Mouse (Mus musculus): Measurements from ENCODE around the gene Smarca2. TPM values are rescaled to one million over a fixed set of nuclear protein-coding genes. Genes with fewer than 3 reads are reported as not detected.
A peak's percentile ranks its signal among the peaks of the same experiment; 100 is the strongest.

The Smarca2 gene
- polyA plus RNA-seq, 2 experiments, result 72.2 to 104 TPM

DNA sequence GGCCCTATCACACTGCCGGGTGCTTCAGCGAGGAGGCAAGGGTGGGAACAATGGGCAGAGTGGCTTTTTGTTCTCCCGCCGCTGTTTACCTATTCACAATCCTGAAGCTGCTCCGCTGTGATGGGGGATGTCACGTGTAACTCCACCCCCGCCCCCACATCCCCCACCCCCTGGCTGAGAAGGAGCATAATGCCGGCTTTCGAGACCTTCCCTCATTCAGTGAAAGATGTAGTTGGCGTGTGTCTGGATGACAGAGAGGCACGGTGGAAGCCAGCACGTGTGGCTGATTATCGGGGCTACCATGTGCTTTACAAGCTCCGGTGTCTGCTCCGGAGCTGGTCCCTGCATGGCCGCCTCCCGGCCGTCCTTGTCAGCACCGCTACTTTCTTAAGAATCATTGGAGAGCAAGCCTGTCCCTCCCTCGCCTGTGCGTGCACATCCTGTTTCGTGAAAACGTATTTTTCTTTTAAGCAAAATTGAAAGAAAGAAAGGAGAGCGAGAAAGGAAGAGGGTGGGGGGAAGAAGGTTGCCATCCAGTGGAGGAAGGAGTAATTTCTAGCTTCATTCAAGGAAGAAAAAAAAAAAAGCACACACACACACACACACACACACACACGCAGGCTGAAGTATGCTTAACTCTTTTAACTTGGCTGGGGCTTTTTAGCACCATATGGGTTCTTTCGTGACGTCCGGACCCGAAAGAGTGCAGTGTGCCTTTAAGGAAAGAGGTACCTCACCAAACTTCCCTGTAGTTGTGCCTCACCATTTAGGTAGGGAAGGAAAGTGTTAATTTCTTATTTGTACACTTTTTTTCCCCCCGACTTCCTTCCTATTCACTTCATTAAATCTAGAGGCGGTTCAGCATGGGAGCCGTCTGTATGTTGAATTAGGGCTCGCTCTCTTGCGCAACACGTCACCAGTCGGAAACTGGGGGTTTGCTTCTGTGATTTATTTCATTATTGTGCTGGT lies 143.0 kb downstream of the Smarca2 start:
- peak; percentile 62; the same call in 1 of the 2 replicates for TF ChIP-seq POLR2A (IDR thresholded peaks at IDR 0.05; ENCODE audit: borderline replicate concordance, extremely low read depth, insufficient read depth, insufficient read length)
- peak; percentile 91 for ATAC-seq (ENCODE audit: low FRiP score, low read depth)
- Histone ChIP-seq H3K36me3 (ENCODE audit: control insufficient read depth, insufficient read depth, low read length) (no peaks in the 10 kb centered on the region), H3K4me3 (replicated peaks; ENCODE audit: low read length) (peak overlapping the region; percentile 47), H3K27ac (replicated peaks; ENCODE audit: low read depth, low read length) (peak overlapping the region; percentile 92), H3K9me3 (ENCODE audit: control insufficient read depth, low read length) (no peaks in the 10 kb centered on the region), H3K9ac (ENCODE audit: low read depth, low read length, severe bottlenecking) (peak overlapping the region; percentile 69), H3K27me3 (ENCODE audit: control insufficient read depth, insufficient read depth, low read length) (no peaks in the 10 kb centered on the region), H3K4me1 (ENCODE audit: control insufficient read depth, insufficient read depth, low read length) (peaks cover 8% of the 10 kb centered on the region), H3K4me2 (replicated peaks; ENCODE audit: low read depth, low read length, severe bottlenecking) (peak overlapping the region; percentile 82)
- DNase-seq (ENCODE audit: low spot score), result peak; percentile 92
- WGBS, result under 1% methylated on average over 36 of the region's 36 CpGs

DNA sequence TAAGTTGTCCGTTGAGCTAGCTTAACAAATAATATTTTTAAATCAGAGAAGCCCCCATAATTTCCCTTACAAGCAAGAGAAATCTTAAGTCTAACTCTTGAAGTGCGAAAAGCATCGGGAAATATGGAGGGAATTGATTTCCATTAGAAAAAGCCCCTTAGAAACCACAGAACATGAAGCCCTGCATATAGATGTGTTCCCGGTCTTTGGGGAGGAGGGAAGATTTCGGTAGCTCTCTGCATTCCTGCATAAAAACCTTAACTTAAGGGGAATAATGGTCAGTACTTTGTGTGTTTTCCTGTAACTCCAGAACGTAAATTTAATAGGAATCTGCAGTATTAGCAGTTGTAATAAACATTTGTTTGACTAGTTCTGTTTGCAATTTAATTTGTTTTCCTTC lies 143.8 kb downstream of the Smarca2 start:
- Histone ChIP-seq H3K36me3 (ENCODE audit: control insufficient read depth, insufficient read depth, low read length) (no peaks in the 10 kb centered on the region), H3K9me3 (ENCODE audit: control insufficient read depth, low read length) (no peaks in the 10 kb centered on the region), H3K4me1 (ENCODE audit: control insufficient read depth, insufficient read depth, low read length) (peaks cover 12% of the 10 kb centered on the region), H3K9ac (ENCODE audit: low read depth, low read length, severe bottlenecking) (peak overlapping the region; percentile 69), H3K27ac (replicated peaks; ENCODE audit: low read depth, low read length) (peak overlapping the region; percentile 92), H3K27me3 (ENCODE audit: control insufficient read depth, insufficient read depth, low read length) (no peaks in the 10 kb centered on the region), H3K4me3 (replicated peaks; ENCODE audit: low read length) (peak overlapping the region; percentile 47), H3K4me2 (replicated peaks; ENCODE audit: low read depth, low read length, severe bottlenecking) (peak overlapping the region; percentile 82)
- DNase-seq (ENCODE audit: low spot score), result peak; percentile 20
- 0% methylated on average over 6 of the region's 6 CpGs for WGBS
- no peak for TF ChIP-seq POLR2A (IDR thresholded peaks at IDR 0.05; ENCODE audit: borderline replicate concordance, extremely low read depth, insufficient read depth, insufficient read length)
- ATAC-seq (ENCODE audit: low FRiP score, low read depth), result no peak

DNA sequence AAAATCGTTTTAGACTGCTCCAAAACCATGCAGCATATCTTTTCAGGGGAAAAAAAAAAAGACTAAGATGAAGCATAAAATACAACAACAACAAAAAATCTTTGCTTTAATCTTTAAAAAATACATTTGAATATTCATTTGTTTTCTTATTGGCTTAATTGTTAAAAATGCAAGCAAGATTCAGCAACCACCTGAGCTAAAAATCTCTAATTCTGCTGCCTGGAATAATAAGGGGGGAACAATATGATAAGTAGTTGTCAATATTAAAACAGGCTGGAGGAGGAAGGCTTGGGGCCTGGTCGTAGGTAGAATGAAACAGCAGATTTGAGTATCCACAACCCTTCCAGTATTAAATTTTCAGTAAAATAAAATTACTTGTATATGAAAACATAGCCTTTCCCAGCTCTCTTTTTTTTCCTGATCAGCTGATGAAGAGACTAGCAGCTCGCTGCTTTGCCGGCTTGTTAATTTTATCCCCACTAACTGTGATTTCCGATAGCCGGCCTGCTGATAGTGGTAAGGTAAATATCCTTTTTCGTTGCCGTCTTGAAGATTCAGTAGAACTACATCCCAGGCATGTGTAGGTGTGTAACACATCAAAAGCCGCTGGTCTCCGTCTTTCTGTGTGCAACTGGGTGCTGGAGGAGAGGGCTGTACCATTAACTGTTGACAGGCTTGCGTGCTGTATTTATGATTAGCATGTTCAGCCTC lies 144.7 kb downstream of the Smarca2 start:
- DNase-seq (ENCODE audit: low spot score), result no peak
- Histone ChIP-seq H3K27ac (replicated peaks; ENCODE audit: low read depth, low read length) (peak overlapping the region; percentile 41; the same call in 1 of the 2 replicates), H3K4me1 (ENCODE audit: control insufficient read depth, insufficient read depth, low read length) (peaks cover 12% of the 10 kb centered on the region), H3K36me3 (ENCODE audit: control insufficient read depth, insufficient read depth, low read length) (peaks cover 4% of the 10 kb centered on the region; the same call in 1 of the 2 replicates), H3K4me3 (replicated peaks; ENCODE audit: low read length) (peak overlapping the region; percentile 47), H3K27me3 (ENCODE audit: control insufficient read depth, insufficient read depth, low read length) (no peaks in the 10 kb centered on the region), H3K9ac (ENCODE audit: low read depth, low read length, severe bottlenecking) (peak overlapping the region; percentile 69; the same call in 1 of the 2 replicates), H3K9me3 (ENCODE audit: control insufficient read depth, low read length) (no peaks in the 10 kb centered on the region), H3K4me2 (replicated peaks; ENCODE audit: low read depth, low read length, severe bottlenecking) (peak overlapping the region; percentile 82)
- 20% methylated on average over 11 of the region's 11 CpGs for WGBS
- ATAC-seq (ENCODE audit: low FRiP score, low read depth), result no peak
- no peak for TF ChIP-seq POLR2A (IDR thresholded peaks at IDR 0.05; ENCODE audit: borderline replicate concordance, extremely low read depth, insufficient read depth, insufficient read length)

DNA sequence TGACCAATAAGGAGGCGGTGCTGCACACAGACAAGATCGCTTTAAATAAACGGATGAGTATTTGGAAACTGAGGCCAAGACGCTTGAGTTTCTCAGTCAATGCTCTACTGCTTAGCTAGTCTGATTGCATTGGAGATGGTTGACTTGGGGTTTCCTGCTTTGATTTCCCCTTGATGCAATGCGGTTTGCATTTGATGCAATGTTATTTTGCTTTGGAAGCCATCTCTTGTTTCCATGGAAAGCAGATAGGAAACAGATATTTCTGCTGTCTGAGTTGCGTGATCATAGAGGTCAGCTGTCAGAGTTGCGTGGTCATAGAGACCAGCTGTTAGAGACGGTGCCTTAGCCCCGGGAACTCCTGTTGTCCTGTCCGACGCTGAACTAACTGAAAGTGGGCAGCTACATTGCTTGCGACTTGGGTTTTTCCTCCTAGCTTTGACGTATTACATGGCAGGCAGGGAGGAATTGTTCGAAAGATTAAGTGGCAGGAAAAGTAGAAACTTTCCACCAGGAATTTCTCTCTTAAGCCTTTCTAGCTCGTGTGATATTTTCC lies 147.8 kb downstream of the Smarca2 start:
- DNase-seq (ENCODE audit: low spot score), result no peak
- WGBS, result 83% methylated on average over 15 of the region's 15 CpGs
- Histone ChIP-seq H3K27me3 (ENCODE audit: control insufficient read depth, insufficient read depth, low read length) (no peaks in the 10 kb centered on the region), H3K9me3 (ENCODE audit: control insufficient read depth, low read length) (no peaks in the 10 kb centered on the region), H3K9ac (ENCODE audit: low read depth, low read length, severe bottlenecking) (no peak overlapping the region), H3K36me3 (ENCODE audit: control insufficient read depth, insufficient read depth, low read length) (peaks cover 11% of the 10 kb centered on the region), H3K4me2 (replicated peaks; ENCODE audit: low read depth, low read length, severe bottlenecking) (no peak overlapping the region), H3K4me1 (ENCODE audit: control insufficient read depth, insufficient read depth, low read length) (peaks cover 4% of the 10 kb centered on the region; the same call in 1 of the 2 replicates), H3K27ac (replicated peaks; ENCODE audit: low read depth, low read length) (no peak overlapping the region), H3K4me3 (replicated peaks; ENCODE audit: low read length) (no peak overlapping the region)
- no peak for ATAC-seq (ENCODE audit: low FRiP score, low read depth)
- TF ChIP-seq POLR2A (IDR thresholded peaks at IDR 0.05; ENCODE audit: borderline replicate concordance, extremely low read depth, insufficient read depth, insufficient read length), result no peak
